Mouse (Mus musculus): Measurements from ENCODE around the gene Tpd52l2.
A peak's percentile ranks its signal among the peaks of the same experiment; 100 is the strongest.
"Not testable (repeated sequence)": the region's sequence is repeated elsewhere in the genome, so short reads cannot be mapped to it uniquely, and the experiment has no call there.

The Tpd52l2 gene

GRCm38 (mm10) chr2:181487338-181488277 is 9.3 kb upstream of the Tpd52l2 start:
- peak; percentile 98 for DNase-seq

- DNase-seq, result peak; percentile 80
Observed at GRCm38 (mm10) chr2:181491432-181492205, 5.3 kb upstream of the Tpd52l2 start.

DNA sequence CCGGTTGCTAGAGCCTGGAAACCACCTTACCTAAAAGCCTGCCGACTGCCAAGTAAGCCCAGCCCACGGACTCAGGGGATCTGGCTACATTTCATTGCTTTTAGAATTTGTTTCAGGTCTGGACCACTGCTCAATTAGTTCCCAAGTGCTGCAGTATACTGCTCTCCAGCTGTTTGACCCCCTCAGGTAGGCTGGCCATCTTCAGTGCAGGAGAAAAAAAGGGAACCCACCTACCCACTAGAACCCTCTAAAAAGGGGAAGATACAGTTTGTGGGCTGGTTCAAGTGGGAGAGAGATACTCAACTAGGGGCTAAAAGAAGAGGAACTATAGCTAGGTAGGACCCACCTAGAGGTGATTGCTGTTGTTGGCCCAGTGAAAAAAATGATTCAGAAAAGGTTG is 4.7 kb upstream of the Tpd52l2 start:
- peak; percentile 86 for DNase-seq

GRCm38 (mm10) chr2:181493156-181493927 is 3.6 kb upstream of the Tpd52l2 start, which contains the start of gene Abhd16b:
Gene Abhd16b (plus strand): TSS chr2:181493206.
- peak; percentile 91 for DNase-seq

- DNase-seq, result no peak
Observed at GRCm38 (mm10) chr2:181494266-181494945, 2.5 kb upstream of the Tpd52l2 start.

GRCm38 (mm10) chr2:181495845-181496244 is 1.1 kb upstream of the Tpd52l2 start:
- not testable (repeated sequence) for DNase-seq

GRCm38 (mm10) chr2:181496281-181496680 is 661 bp upstream of the Tpd52l2 start:
- peak; percentile 96 for DNase-seq

GRCm38 (mm10) chr2:181497548-181497875 is 570 bp downstream of the Tpd52l2 start:
- DNase-seq, result peak; percentile 98

- DNase-seq, result no peak
Observed at GRCm38 (mm10) chr2:181498644-181499043, 1.7 kb downstream of the Tpd52l2 start.

GRCm38 (mm10) chr2:181509191-181509590 is 12.2 kb downstream of the Tpd52l2 start:
- peak; percentile 76 for DNase-seq

DNA sequence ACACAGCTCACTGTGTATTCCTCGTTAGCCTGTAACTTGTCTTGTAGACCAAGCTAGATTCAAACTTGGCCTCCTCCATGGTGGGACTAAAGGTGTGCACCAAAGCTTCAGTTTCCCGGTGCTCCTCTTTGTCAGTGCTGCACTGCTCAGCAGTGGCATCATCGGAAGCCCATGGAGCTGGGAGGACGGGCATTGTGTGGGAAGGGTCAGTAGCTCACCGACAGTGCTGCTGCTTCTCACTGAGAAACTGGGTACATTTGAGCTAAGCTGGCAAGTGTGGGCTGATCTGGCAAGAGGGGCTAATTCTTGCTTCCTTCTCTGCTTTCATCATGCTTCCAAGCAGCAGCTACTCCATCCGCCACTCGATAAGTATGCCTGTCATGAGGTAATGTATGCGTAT is 14.3 kb downstream of the Tpd52l2 start:
- DNase-seq, result peak; percentile 51

DNA sequence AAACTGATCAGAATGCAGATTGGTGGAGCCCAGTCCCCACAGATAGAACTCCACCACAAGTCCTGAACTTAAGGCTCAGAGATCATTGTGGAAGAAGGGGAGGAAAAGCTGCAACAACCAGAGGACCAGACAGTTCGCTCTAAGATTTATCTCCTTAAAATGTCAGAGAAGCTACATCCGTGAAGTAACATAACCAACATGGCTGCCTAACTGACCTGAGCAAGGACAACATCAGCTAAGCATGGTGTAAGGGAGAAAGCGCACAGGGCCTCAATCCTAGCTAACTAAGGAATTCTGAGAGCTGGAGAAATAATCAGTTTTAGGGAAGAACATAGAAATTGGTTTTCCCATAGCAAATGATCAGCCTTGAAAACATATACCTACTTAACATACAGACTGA is 22.3 kb downstream of the Tpd52l2 start:
- DNase-seq, result peak; percentile 74

- DNase-seq, result peak; percentile 100
Observed at GRCm38 (mm10) chr2:181520118-181520935, 23.4 kb downstream of the Tpd52l2 start, which contains the start of gene Dnajc5. Gene Dnajc5 (plus strand): TSS chr2:181520485.

GRCm38 (mm10) chr2:181520936-181521227 is 23.9 kb downstream of the Tpd52l2 start:
- no peak for DNase-seq

GRCm38 (mm10) chr2:181521491-181521890 is 24.5 kb downstream of the Tpd52l2 start:
- DNase-seq, result peak; percentile 81

- DNase-seq, result peak; percentile 72
Observed at GRCm38 (mm10) chr2:181522811-181523210, 25.9 kb downstream of the Tpd52l2 start.

DNA sequence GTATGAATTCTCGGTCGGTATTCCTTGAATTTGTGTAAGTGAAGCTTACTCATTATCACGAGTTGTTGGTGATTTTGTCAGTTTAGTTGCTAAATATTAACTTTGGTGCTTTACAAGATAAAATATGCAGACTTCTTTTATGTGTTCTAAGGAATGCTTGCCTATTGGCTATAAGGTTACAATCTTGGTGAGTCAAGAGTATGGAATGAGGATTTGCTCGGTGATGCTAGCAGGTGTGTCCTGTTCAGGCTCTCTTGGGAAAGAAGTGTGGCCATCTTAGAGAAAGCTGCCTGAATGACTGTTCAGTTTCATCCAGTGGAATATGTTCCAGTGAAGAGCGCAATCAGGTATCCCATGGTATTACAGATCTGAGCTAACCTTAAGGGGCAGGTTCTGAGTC is 28.6 kb downstream of the Tpd52l2 start:
- DNase-seq, result no peak

DNA sequence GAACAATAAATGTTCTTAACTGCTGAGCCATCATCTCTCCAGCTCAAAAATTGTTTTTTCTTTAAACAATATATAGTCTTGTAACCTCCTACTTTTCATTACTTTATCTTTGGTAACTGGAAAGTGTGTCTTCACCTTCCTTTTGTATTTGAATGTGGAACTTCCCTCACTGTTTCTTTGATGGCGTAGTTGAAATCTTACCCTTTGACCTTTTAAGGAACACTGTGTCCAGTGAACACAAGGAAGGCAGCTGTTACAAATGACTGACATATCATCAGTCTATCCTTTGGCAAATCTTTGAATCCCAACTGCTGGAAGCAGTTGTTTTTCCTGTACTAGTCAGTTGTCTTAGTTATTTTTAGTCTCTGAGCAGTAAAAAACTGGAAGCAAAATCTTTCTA is 32.1 kb downstream of the Tpd52l2 start:
- no peak for DNase-seq

GRCm38 (mm10) chr2:181532589-181532988 is 35.6 kb downstream of the Tpd52l2 start:
- DNase-seq, result peak; percentile 53

DNA sequence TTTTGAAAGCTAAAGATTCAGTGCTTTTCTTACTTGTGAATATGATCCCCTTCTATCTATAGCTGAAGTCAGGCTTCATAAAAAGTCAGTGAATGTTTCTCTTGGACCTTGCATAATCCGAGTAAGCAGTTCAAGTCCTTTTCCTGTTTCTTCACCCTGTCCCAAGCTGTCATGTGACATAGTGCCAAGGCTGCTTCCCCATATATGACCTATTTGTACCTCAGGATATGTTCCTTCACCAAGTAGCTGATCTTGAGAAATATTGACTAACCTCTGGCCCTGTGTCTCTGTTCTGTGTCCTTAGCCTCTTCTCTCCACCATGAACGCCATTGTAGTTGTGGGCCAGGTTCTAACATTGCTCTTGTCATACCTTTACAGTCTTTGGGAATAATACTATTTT is 39.5 kb downstream of the Tpd52l2 start:
- DNase-seq, result peak; percentile 94

GRCm38 (mm10) chr2:181537444-181538047 is 40.6 kb downstream of the Tpd52l2 start:
- DNase-seq, result peak; percentile 96

Measured in heart, adult 11 months (tissue).